In the genomic region with DNA sequence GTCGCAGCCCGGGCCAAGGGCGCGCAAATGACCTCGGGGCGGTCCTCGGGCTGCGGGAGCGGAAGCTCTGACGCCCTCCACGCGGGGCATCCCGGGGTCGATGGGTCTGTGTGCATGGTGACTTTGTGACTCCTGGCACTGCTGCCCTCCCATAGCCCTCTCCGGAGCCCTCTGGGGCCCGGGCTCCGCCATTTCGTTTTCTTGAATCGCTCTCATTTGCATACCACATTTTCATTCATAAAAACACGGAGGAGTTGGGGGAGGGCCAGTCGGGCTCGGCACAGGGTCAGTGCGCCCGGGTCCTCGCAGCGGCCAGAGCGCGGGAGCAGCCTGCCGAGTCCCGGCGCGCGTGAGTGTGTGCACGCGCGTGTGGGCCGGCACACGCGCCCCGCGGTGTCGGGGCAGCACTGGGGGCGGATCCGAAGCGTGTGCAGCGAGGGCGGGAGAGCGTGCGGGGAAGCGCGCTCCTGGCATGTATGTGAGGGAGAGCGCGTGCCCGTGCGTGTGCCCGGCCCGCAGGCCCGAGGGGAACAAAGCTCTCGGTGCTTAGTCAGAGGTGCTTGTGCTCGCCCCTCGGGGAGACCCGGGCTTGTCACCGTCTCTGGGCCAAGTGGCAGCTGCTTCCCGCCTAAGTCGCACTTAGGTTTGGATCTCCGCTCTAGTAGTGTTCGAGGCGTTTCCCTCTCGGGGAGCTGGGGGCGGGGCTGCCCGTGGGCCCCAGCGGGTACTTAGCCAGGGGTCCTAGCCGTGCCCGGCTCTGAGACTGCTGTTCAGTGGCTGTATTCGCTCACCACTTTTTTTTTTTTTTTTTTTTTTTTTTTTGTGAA, we compare ENCODE assay signal across 8 mouse cellular contexts. TPM values are rescaled to one million over a fixed set of nuclear protein-coding genes. Genes with fewer than 3 reads are reported as not detected.
A peak's percentile ranks its signal among the peaks of the same experiment; 100 is the strongest.
DNase-seq lines count a peak whose midpoint lies in the region; ATAC-seq and TF ChIP-seq lines count a peak whose summit lies in the region.

No protein-coding gene starts in this region.

- peak overlapping the region; percentile 94 for H3K27ac ChIP-seq in forebrain, postnatal 0 days (ENCODE audit: low read depth, low read length)

- no peaks in the 10 kb centered on the region for H3K36me3 ChIP-seq in forebrain, postnatal 0 days (ENCODE audit: insufficient read depth)

- H3K27me3 ChIP-seq in forebrain, postnatal 0 days (ENCODE audit: insufficient read depth, low read length) = no peaks in the 10 kb centered on the region

- H3K9ac ChIP-seq in forebrain, postnatal 0 days = peak overlapping the region; percentile 98

- H3K4me1 ChIP-seq in forebrain, postnatal 0 days (ENCODE audit: insufficient read depth) = peaks cover 5% of the 10 kb centered on the region; the same call in 1 of the 2 replicates

- peak; percentile 47 for DNase-seq in MEL-GATA-1-ER (ENCODE audit: extremely low read depth, low read depth)
- peak; percentile 80 to 89 for DNase-seq in cerebellum, adult 18-20 months
- DNase-seq in forebrain, postnatal 0 days = peak; percentile 93
- peak; percentile 76 for DNase-seq in heart, postnatal 4 days
- DNase-seq in layer of hippocampus, postnatal 10 days (ENCODE audit: low spot score in 2 of 2) = peak; percentile 75 to 80
- peak; percentile 80 for DNase-seq in lung, postnatal 10 days
- DNase-seq in ovary, postnatal 14 days (ENCODE audit: low spot score) = peak; percentile 55
- peak; percentile 64 to 67 for DNase-seq in thymus, postnatal 10 days (ENCODE audit: low spot score in 2 of 2)

- TF ChIP-seq CTCF in forebrain, postnatal 0 days (IDR thresholded peaks at IDR 0.05; ENCODE audit: low read depth) = no peak; the same call in 1 of the 2 replicates

- H3K4me2 ChIP-seq in forebrain, postnatal 0 days (ENCODE audit: low read depth) = peak overlapping the region; percentile 65

- peak overlapping the region; percentile 88 for H3K4me3 ChIP-seq in forebrain, postnatal 0 days (ENCODE audit: low read depth, low read length)

- no peaks in the 10 kb centered on the region for H3K9me3 ChIP-seq in forebrain, postnatal 0 days (ENCODE audit: low read length)

- 1% methylated on average over 72 of the region's 75 CpGs for WGBS in forebrain, postnatal 0 days

- ATAC-seq in forebrain, postnatal 0 days = peak; percentile 72

RNA-seq across cellular contexts. Expression of a gene that starts 1.2 kb away (rescaled TPM):
- 12.0 and 15.5 TPM in 2 replicates for total RNA-seq in forebrain, postnatal 0 days (2014; rRNA removed)
- polyA plus RNA-seq in forebrain, postnatal 0 days (2015; fragmentation: Nextera tagmentation; extraction: Ambion mirVana) = 6.7 and 9.1 TPM in 2 replicates
- 10 to 100 TPM; 27.9 to 28.2 TPM for total RNA-seq in heart, postnatal 4 days (2021)
- 10 to 100 TPM; 79.2 to 82.6 TPM for total RNA-seq in layer of hippocampus, postnatal 10 days (2021)

Comparison
In these comparisons a context has a peak if more than half of its experiments do, and no peak if none do; other contexts are left out.
1. Peak in every context shown above with its lines: DNase-seq, ATAC-seq, H3K4me3 ChIP-seq and H3K27ac ChIP-seq.